Mouse (Mus musculus) macrophage (primary cell): Measurements from ENCODE around the gene Snx3. TPM values are rescaled to one million over a fixed set of nuclear protein-coding genes. Genes with fewer than 3 reads are reported as not detected.

ENCODE experiments used
- H3K27ac ChIP-seq: fragments of 350-480 bp; formaldehyde crosslinking; 2 replicates; pipeline ENCODE4 v1.9.0; 2021
- H3K36me3 ChIP-seq: fragments of 350-480 bp; formaldehyde crosslinking; 2 replicates; pipeline ENCODE4 v1.9.0; 2021; ENCODE audit errors: inconsistent target
- H3K4me3 ChIP-seq: fragments of 350-480 bp; formaldehyde crosslinking; 2 replicates; pipeline ENCODE4 v1.9.0; 2021; ENCODE audit errors: inconsistent target
- H3K79me2 ChIP-seq: fragments of 350-480 bp; formaldehyde crosslinking; 2 replicates; pipeline ENCODE4 v1.9.0; 2021; ENCODE audit errors: inconsistent target
- WGBS: methylation state at CpG from one replicate; pipeline ENCODE4 v1.1.7; 2026; ENCODE audit warnings: inconsistent platforms; ENCODE audit not compliant: missing documents; 5-methylcytosine and 5-hydroxymethylcytosine counted together
- polyA plus RNA-seq: library from polyadenylated mRNA; stranded (reverse); fragments of 250-400 nt; gene quantifications from 3 replicates; pipeline ENCODE4 v1.2.4, GENCODE M21; 2018; ENCODE audit warnings: inconsistent platforms

The Snx3 gene
- polyA plus RNA-seq, 1 experiment from 2014 or later = 673 TPM

- Histone ChIP-seq H3K27ac (no peak overlapping the region), H3K4me3 (no peak overlapping the region), H3K36me3 (no peaks in the 10 kb centered on the region), H3K79me2 (no peaks in the 10 kb centered on the region)
- 70% methylated on average over 1 of the region's 1 CpGs for WGBS
These were observed 10.7 kb upstream of the Snx3 start for GRCm38 (mm10) chr10:42491158-42491557.

GRCm38 (mm10) chr10:42492027-42492771, 9.6 kb upstream of the Snx3 start:
- Histone ChIP-seq H3K27ac (no peak overlapping the region), H3K79me2 (no peaks in the 10 kb centered on the region), H3K36me3 (no peaks in the 10 kb centered on the region), H3K4me3 (no peak overlapping the region)
- WGBS = 91% methylated on average over 10 of the region's 10 CpGs

GRCm38 (mm10) chr10:42493000-42493399, 8.8 kb upstream of the Snx3 start:
- H3K36me3 ChIP-seq = no peaks in the 10 kb centered on the region
- no peaks in the 10 kb centered on the region for H3K79me2 ChIP-seq
- H3K27ac ChIP-seq = no peak overlapping the region
- 88% methylated on average over 4 of the region's 4 CpGs for WGBS
- H3K4me3 ChIP-seq = no peak overlapping the region

GRCm38 (mm10) chr10:42500611-42501010, 1.2 kb upstream of the Snx3 start:
- Histone ChIP-seq H3K27ac (peak overlapping the region; percentile 66; the same call in 1 of the 2 replicates), H3K79me2 (peaks cover 31% of the 10 kb centered on the region)
- WGBS = 97% methylated on average over 8 of the region's 8 CpGs

GRCm38 (mm10) chr10:42501161-42501560, 669 bp upstream of the Snx3 start:
- 95% methylated on average over 4 of the region's 5 CpGs for WGBS
- Histone ChIP-seq H3K4me3 (no peak overlapping the region), H3K27ac (peak overlapping the region; percentile 66), H3K36me3 (no peaks in the 10 kb centered on the region), H3K79me2 (peaks cover 37% of the 10 kb centered on the region)

More at GRCm38 (mm10) chr10:42500611-42501010, 1.2 kb upstream of the Snx3 start:
- no peak overlapping the region for H3K4me3 ChIP-seq
- no peaks in the 10 kb centered on the region for H3K36me3 ChIP-seq

GRCm38 (mm10) chr10:42502349-42503111, 700 bp downstream of the Snx3 start:
- Histone ChIP-seq H3K36me3 (no peaks in the 10 kb centered on the region), H3K4me3 (peak overlapping the region; percentile 89), H3K27ac (peak overlapping the region; percentile 89), H3K79me2 (peaks cover 51% of the 10 kb centered on the region)
- 1% methylated on average over 50 of the region's 55 CpGs for WGBS

GRCm38 (mm10) chr10:42504096-42504710, 2.4 kb downstream of the Snx3 start:
- Histone ChIP-seq H3K36me3 (peaks cover 7% of the 10 kb centered on the region; the same call in 1 of the 2 replicates), H3K4me3 (peak overlapping the region; percentile 89), H3K27ac (peak overlapping the region; percentile 89), H3K79me2 (peaks cover 67% of the 10 kb centered on the region)
- WGBS = 56% methylated on average over 10 of the region's 10 CpGs

GRCm38 (mm10) chr10:42510141-42510540, 8.3 kb downstream of the Snx3 start:
- H3K27ac ChIP-seq = no peak overlapping the region
- no peak overlapping the region for H3K4me3 ChIP-seq
- peaks cover 14% of the 10 kb centered on the region; the same call in 1 of the 2 replicates for H3K36me3 ChIP-seq
- peaks cover 100% of the 10 kb centered on the region for H3K79me2 ChIP-seq
- 94% methylated on average over 6 of the region's 6 CpGs for WGBS

GRCm38 (mm10) chr10:42511184-42512135, 9.6 kb downstream of the Snx3 start:
- H3K27ac ChIP-seq = no peak overlapping the region
- 94% methylated on average over 6 of the region's 6 CpGs for WGBS
- no peak overlapping the region for H3K4me3 ChIP-seq
- H3K36me3 ChIP-seq = peaks cover 14% of the 10 kb centered on the region; the same call in 1 of the 2 replicates
- peaks cover 100% of the 10 kb centered on the region for H3K79me2 ChIP-seq

GRCm38 (mm10) chr10:42514125-42514524, 12.3 kb downstream of the Snx3 start:
- H3K27ac ChIP-seq = no peak overlapping the region

GRCm38 (mm10) chr10:42518363-42518762, 16.5 kb downstream of the Snx3 start:
- H3K36me3 ChIP-seq = 0 out of 2 replicates have a peak, but pooled peaks cover 8% of the 10 kb centered on the region
- H3K27ac ChIP-seq = no peak overlapping the region
- no peak overlapping the region for H3K4me3 ChIP-seq
- peaks cover 100% of the 10 kb centered on the region for H3K79me2 ChIP-seq
- 93% methylated on average over 8 of the region's 8 CpGs for whole genome bisulfite sequencing

More at GRCm38 (mm10) chr10:42514125-42514524, 12.3 kb downstream of the Snx3 start:
- no peak overlapping the region for H3K4me3 ChIP-seq
- 0 out of 2 replicates have a peak, but pooled peaks cover 8% of the 10 kb centered on the region for H3K36me3 ChIP-seq
- peaks cover 100% of the 10 kb centered on the region for H3K79me2 ChIP-seq

- 83% methylated on average over 5 of the region's 5 CpGs for WGBS
- H3K79me2 ChIP-seq = peaks cover 100% of the 10 kb centered on the region
- peaks cover 23% of the 10 kb centered on the region; the same call in 1 of the 2 replicates for H3K36me3 ChIP-seq
- no peak overlapping the region for H3K27ac ChIP-seq
- no peak overlapping the region for H3K4me3 ChIP-seq
These were observed 19.6 kb downstream of the Snx3 start for GRCm38 (mm10) chr10:42521315-42521981.

GRCm38 (mm10) chr10:42522912-42523311, 21.1 kb downstream of the Snx3 start:
- Histone ChIP-seq H3K4me3 (no peak overlapping the region), H3K36me3 (peaks cover 32% of the 10 kb centered on the region), H3K79me2 (peaks cover 100% of the 10 kb centered on the region), H3K27ac (no peak overlapping the region)
- WGBS = 100% methylated on average over 2 of the region's 2 CpGs
